16 mouse cellular contexts compared by ENCODE assay signal in genomic region chr1:11792820-11793219, GRCm38 (mm10).
"Had no signal": no experiment of that assay in that cellular context is flagged by ENCODE, and none has a peak within 500 bp of the region (broad histone marks: within the 10 kb centered on the region; RNA-seq: fewer than 3 reads in every experiment).

No protein-coding gene starts in this region.

- DNase-seq: retina, postnatal 1 day; right cerebral cortex, adult 18-20 months; right cerebral cortex, postnatal 14 days; right cerebral cortex, postnatal 25 days; right cerebral cortex, postnatal 4 days; spleen, adult 18-20 months; thymus, adult 18-20 months; thymus, adult 2 months; thymus, postnatal 14 days; thymus, postnatal 25 days; thymus, postnatal 36 days; thymus, postnatal 4 days had no signal

- H3K4me3 ChIP-seq: neural tube, embryonic 13.5 days; neural tube, embryonic 15.5 days; stomach, embryonic 15.5 days had no signal

- H3K4me2 ChIP-seq: neural tube, embryonic 13.5 days; neural tube, embryonic 15.5 days; stomach, embryonic 15.5 days had no signal

- H3K27me3 ChIP-seq: neural tube, embryonic 13.5 days; neural tube, embryonic 15.5 days; stomach, embryonic 15.5 days had no signal

- H3K27ac ChIP-seq: neural tube, embryonic 13.5 days; neural tube, embryonic 15.5 days; stomach, embryonic 15.5 days; stomach, postnatal 0 days had no signal

- H3K9me3 ChIP-seq: neural tube, embryonic 13.5 days; neural tube, embryonic 15.5 days; stomach, embryonic 15.5 days had no signal

- H3K36me3 ChIP-seq: neural tube, embryonic 13.5 days; neural tube, embryonic 15.5 days; stomach, embryonic 15.5 days had no signal

- H3K9ac ChIP-seq: neural tube, embryonic 13.5 days; neural tube, embryonic 15.5 days; stomach, embryonic 15.5 days had no signal

- H3K4me1 ChIP-seq: neural tube, embryonic 13.5 days; neural tube, embryonic 15.5 days; stomach, embryonic 15.5 days had no signal
